Mouse (Mus musculus) CH12.LX (cell line): ENCODE results near the gene Shisa4. TPM values are rescaled to one million over a fixed set of nuclear protein-coding genes. Genes with fewer than 3 reads are reported as not detected.
A peak's percentile ranks its signal among the peaks of the same experiment; 100 is the strongest.
"Not testable (repeated sequence)": the region's sequence is repeated elsewhere in the genome, so short reads cannot be mapped to it uniquely, and the experiment has no call there.

Experiments used
- DNase-seq: peaks from one replicate; pipeline ENCODE4 v3.0.0-alpha.2; 2013; ENCODE audit errors: extremely low read depth
- H3K27ac ChIP-seq: 2 replicates; pipeline ENCODE4 v1.5.1; 2012; ENCODE audit warnings: low read depth, mild to moderate bottlenecking, control low read depth, moderate library complexity; ENCODE audit not compliant: insufficient read depth
- H3K27me3 ChIP-seq: replicated peaks from 2 replicates; pipeline ENCODE3; 2012; ENCODE audit warnings: inconsistent platforms
- H3K36me3 ChIP-seq, 2 experiments: replicated peaks in 1 of 2; 2 replicates each; pipeline versions ENCODE3 to v1.6.1; 2012; ENCODE audit warnings: inconsistent platforms in 1 of 2, low read length in 1 of 2, mild to moderate bottlenecking in 1 of 2, mixed read lengths in 1 of 2, moderate library complexity in 1 of 2; ENCODE audit not compliant: control insufficient read depth in 1 of 2, insufficient read depth in 1 of 2
- H3K4me1 ChIP-seq, 2 experiments: 2 replicates each; pipeline ENCODE4 v1.6.1; 2012; ENCODE audit warnings: inconsistent platforms in 1 of 2, moderate library complexity in 1 of 2; ENCODE audit not compliant: insufficient read depth in 2 of 2, control insufficient read depth in 1 of 2
- H3K4me2 ChIP-seq: 2 replicates; pipeline ENCODE4 v1.6.1; 2012; ENCODE audit warnings: low read depth, mild to moderate bottlenecking, control low read depth; ENCODE audit not compliant: poor library complexity, insufficient read depth, severe bottlenecking
- H3K4me3 ChIP-seq, 3 experiments: fragments of 150-350 bp in 1 of 3; sonication (generic) in 1 of 3; replicated peaks in 1 of 3; 2 replicates each; pipeline versions ENCODE3 to v1.5.1; 2011 to 2012; ENCODE audit warnings: low read depth in 2 of 3, low read length in 2 of 3, mild to moderate bottlenecking in 2 of 3, moderate library complexity in 2 of 3, control low read depth in 1 of 3, improper control_type of control experiment in 1 of 3, inconsistent platforms in 1 of 3, mixed read lengths in 1 of 3; ENCODE audit not compliant: poor library complexity in 1 of 3
- H3K79me2 ChIP-seq: replicated peaks from 2 replicates; pipeline ENCODE4 v1.6.1; 2012; ENCODE audit warnings: mild to moderate bottlenecking, moderate library complexity; ENCODE audit not compliant: control insufficient read depth, poor library complexity, insufficient read depth, severe bottlenecking; ENCODE audit errors: extremely low read depth
- H3K9ac ChIP-seq: 2 replicates; pipeline ENCODE4 v1.6.1; 2012; ENCODE audit warnings: low read depth, mild to moderate bottlenecking, control low read depth, moderate library complexity; ENCODE audit not compliant: insufficient read depth
- H3K9me3 ChIP-seq: replicated peaks from 2 replicates; pipeline ENCODE3; 2012; ENCODE audit warnings: low read length, inconsistent platforms, mixed read lengths
- CTCF ChIP-seq, 2 experiments: IDR thresholded peaks in 1 of 2; conservative IDR thresholded peaks in 1 of 2; 2 replicates each; pipeline ENCODE4 v1.5.1; 2011 to 2012; ENCODE audit warnings: low read depth in 2 of 2, low read length in 2 of 2, improper control_type of control experiment in 1 of 2, inconsistent platforms in 1 of 2, mild to moderate bottlenecking in 1 of 2, moderate library complexity in 1 of 2
- E2F4 ChIP-seq: IDR thresholded peaks from 2 replicates; pipeline ENCODE4 v1.6.1; 2011; ENCODE audit warnings: low read depth, low read length, improper control_type of control experiment; ENCODE audit not compliant: insufficient replicate concordance
- EP300 ChIP-seq: IDR thresholded peaks from 2 replicates; pipeline ENCODE4 v1.6.1; 2011; ENCODE audit warnings: low read length, improper control_type of control experiment
- HCFC1 ChIP-seq: IDR thresholded peaks from 2 replicates; pipeline ENCODE4 v1.6.1; 2012; ENCODE audit warnings: low read depth, mild to moderate bottlenecking, inconsistent platforms, low read length, improper control_type of control experiment
- JUND ChIP-seq: conservative IDR thresholded peaks from 2 replicates; pipeline ENCODE4 v1.6.1; 2011; ENCODE audit warnings: low read depth, low read length, improper control_type of control experiment
- MAZ ChIP-seq: IDR thresholded peaks from 2 replicates; pipeline ENCODE4 v1.6.1; 2012; ENCODE audit warnings: low read depth, mild to moderate bottlenecking, inconsistent platforms, low read length, improper control_type of control experiment, moderate library complexity
- RAD21 ChIP-seq: IDR thresholded peaks from 2 replicates; pipeline ENCODE4 v1.6.1; 2011; ENCODE audit warnings: low read depth, mild to moderate bottlenecking, low read length, improper control_type of control experiment, moderate library complexity
- SMC3 ChIP-seq: IDR thresholded peaks from 2 replicates; pipeline ENCODE4 v1.6.1; 2011; ENCODE audit warnings: low read depth, low read length, improper control_type of control experiment
- TBP ChIP-seq: conservative IDR thresholded peaks from 2 replicates; pipeline ENCODE4 v1.6.1; 2011; ENCODE audit warnings: low read depth, low read length, improper control_type of control experiment
- TCF12 ChIP-seq: IDR thresholded peaks from 2 replicates; pipeline ENCODE4 v1.6.1; 2014; ENCODE audit warnings: low read depth, mild to moderate bottlenecking, inconsistent platforms, low read length, improper control_type of control experiment
- USF1 ChIP-seq: IDR thresholded peaks from 2 replicates; pipeline ENCODE4 v1.6.1; 2014; ENCODE audit warnings: low read depth, mild to moderate bottlenecking, inconsistent platforms, low read length, improper control_type of control experiment
- USF2 ChIP-seq: conservative IDR thresholded peaks from 2 replicates; pipeline ENCODE4 v1.6.1; 2011; ENCODE audit warnings: low read depth, low read length, improper control_type of control experiment
- ZMIZ1 ChIP-seq: IDR thresholded peaks from 2 replicates; pipeline ENCODE4 v1.6.1; 2012; ENCODE audit warnings: low read depth, mild to moderate bottlenecking, inconsistent platforms, low read length, improper control_type of control experiment
- dilution Hi-C: fragments of 300-500 bp; cut with MboI; formaldehyde crosslinking; loops from 2 replicates; pipeline ENCODE4 v1.14.3; 2020; ENCODE audit warnings: low sequenced_read_pairs; ENCODE audit not compliant: extremely low pct_unique_long_range_greater_than_20kb, extremely low pct_ligation_motif_present
- in situ Hi-C: fragments of 300-500 bp; cut with MboI; formaldehyde crosslinking; loops from 3 replicates; pipeline ENCODE4 v1.14.3; 2019; ENCODE audit warnings: low sequenced_read_pairs, low pct_ligation_motif_present, low pct_unique_long_range_greater_than_20kb, mixed read lengths
- polyA plus RNA-seq: library from polyadenylated mRNA; unstranded; fragments of >175 nt; gene quantifications from 2 replicates; pipeline ENCODE4 v1.2.1, GENCODE M21; 2012; ENCODE audit warnings: low read depth; ENCODE audit not compliant: insufficient read length
- total RNA-seq, 2 experiments: library from RNA; depleted of rRNA; stranded (reverse); fragments of 300-350 nt in 1 of 2; fragments of >200 nt in 1 of 2; gene quantifications; 2 replicates each; pipeline ENCODE4 v1.2.3; 2012 to 2014

Gene Shisa4
- total and polyA plus RNA-seq, 3 experiments, result 0.08 to 0.41 TPM; not detected in 1

- no peaks in the 10 kb centered on the region for H3K4me1 ChIP-seq
- no peaks in the 10 kb centered on the region for H3K9me3 ChIP-seq
- H3K9ac ChIP-seq, result no peak overlapping the region
- TF ChIP-seq USF1 (no peak), MAZ (no peak), ZMIZ1 (no peak), USF2 (no peak), HCFC1 (no peak), TBP (no peak), EP300 (no peak), TCF12 (no peak), JUND (no peak), E2F4 (no peak)
- TF ChIP-seq, all 38 proteins: peak for 0
- H3K27ac ChIP-seq, result no peak overlapping the region
- DNase-seq, result no peak
- dilution Hi-C loops, result no loop called here
- peaks cover 58 to 76% of the 10 kb centered on the region in 2 experiments for H3K36me3 ChIP-seq
- in situ Hi-C loops, result no loop called here
- H3K79me2 ChIP-seq, result no peaks in the 10 kb centered on the region; the same call in 1 of the 2 replicates
- no peaks in the 10 kb centered on the region for H3K27me3 ChIP-seq
- no peak overlapping the region for H3K4me3 ChIP-seq
- no peak overlapping the region for H3K4me2 ChIP-seq
Measured at GRCm38 (mm10) chr1:135384171-135384570, 9.1 kb upstream of the Shisa4 start.

- dilution Hi-C loops, result not testable (repeated sequence)
- TF ChIP-seq SMC3, result peak; percentile 35
- peak; percentile 1 for TF ChIP-seq RAD21
- peak in 1 of 2 experiments; percentile 81; a peak in 2 of 4 replicates for TF ChIP-seq CTCF (conservative IDR thresholded peaks at IDR 0.05 in 1 of 2, IDR thresholded peaks at IDR 0.05 in 1 of 2; ENCODE audit: low read depth in 2 of 2, low read length in 2 of 2)
Measured at GRCm38 (mm10) chr1:135381560-135381959, 6.5 kb upstream of the Shisa4 start.

More at GRCm38 (mm10) chr1:135381560-135381959, 6.5 kb upstream of the Shisa4 start:
- in situ Hi-C loops, H3K79me2 ChIP-seq, H3K9me3 ChIP-seq, H3K4me1 ChIP-seq, H3K27me3 ChIP-seq, DNase-seq, H3K4me3 ChIP-seq, H3K4me2 ChIP-seq, H3K27ac ChIP-seq, H3K9ac ChIP-seq: not testable (repeated sequence)
- peaks cover 35 to 51% of the 10 kb centered on the region in 2 experiments for H3K36me3 ChIP-seq
